Mouse (Mus musculus) thymus, postnatal 4 days (tissue): ENCODE measurements around the gene Trdn.

Experiments used
- DNase-seq: peaks from one replicate; pipeline ENCODE4 v3.0.0; 2021

Gene Trdn

DNA sequence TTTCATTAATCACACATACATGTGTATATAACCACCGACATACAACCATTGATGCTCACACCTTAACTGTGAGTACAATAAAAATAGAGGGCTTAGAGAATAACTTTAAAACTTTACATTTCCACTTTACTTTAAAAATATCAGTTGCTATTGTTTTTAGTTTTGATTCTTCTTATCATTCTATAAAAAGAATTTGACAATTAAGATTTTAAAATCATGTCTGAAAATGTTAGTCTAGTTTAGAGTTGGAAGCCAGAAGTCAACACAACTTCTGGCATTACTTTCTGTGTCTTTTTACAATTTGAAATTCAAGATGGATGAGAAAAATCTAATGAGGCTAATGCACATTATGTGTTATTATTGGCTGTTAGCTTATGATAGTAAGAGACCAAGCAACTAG is at the start of gene Trdn:
Gene Trdn, plus strand, starts transcription at position 301 of the 400 bp plus-strand sequence.
- no peak for DNase-seq

DNA sequence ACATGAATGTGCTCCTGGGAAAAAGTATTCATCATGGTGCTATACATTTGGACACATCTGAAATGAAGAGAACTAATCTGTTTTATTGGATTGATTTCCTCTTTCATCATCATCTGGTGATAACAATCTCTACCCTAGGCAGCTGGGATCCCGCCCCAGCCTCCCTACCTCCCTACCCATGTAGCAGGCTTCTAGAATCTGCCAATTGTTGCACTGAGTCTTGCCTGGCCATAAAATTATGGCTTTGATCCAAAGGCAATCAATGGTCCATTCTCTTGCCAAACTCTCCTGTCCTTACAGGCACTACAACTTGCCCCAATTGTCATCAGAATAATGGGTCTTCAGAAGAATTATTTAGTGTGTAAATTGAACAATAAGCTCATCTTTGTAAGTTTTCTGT is 19.6 kb upstream of the Trdn start:
- DNase-seq, result no peak

DNA sequence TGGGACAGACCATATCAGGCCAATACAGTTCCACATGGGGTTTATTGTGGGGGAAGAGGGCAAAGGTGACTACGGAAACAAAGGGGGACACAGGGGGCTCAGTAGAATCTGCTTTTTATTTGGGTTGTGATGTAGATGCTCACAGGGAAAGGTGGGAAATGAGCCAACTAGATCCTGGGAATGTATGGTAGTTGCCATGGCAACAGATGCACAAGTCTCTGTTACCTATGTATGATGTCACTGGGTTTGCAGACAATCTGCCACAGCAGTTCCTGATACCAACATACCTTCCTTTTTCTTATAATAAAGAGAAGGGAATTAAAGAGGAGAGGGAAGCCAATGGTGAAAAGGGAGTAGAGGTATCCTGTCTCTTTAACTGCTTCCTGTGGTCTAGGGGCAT is 14.8 kb upstream of the Trdn start:
- no peak for DNase-seq

DNA sequence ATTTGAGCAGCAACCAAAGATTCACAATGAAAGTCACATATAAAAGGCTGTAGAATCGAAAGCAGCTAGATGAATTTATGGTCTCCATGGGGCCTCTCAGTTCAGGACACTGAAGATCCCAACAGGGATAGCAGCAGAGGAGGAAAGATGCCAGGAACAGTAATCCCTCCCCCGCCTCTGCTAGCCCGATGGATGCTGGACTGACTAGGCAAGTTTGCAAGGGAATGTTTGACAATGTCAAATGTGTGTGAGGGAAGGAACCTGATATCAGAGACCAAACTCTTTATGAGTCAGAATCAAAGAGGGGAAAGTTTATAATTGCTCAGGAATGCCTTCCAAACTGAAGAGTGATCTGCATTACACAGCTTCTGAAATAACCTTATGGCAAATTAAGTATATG is 7.2 kb upstream of the Trdn start:
- DNase-seq, result no peak

DNA sequence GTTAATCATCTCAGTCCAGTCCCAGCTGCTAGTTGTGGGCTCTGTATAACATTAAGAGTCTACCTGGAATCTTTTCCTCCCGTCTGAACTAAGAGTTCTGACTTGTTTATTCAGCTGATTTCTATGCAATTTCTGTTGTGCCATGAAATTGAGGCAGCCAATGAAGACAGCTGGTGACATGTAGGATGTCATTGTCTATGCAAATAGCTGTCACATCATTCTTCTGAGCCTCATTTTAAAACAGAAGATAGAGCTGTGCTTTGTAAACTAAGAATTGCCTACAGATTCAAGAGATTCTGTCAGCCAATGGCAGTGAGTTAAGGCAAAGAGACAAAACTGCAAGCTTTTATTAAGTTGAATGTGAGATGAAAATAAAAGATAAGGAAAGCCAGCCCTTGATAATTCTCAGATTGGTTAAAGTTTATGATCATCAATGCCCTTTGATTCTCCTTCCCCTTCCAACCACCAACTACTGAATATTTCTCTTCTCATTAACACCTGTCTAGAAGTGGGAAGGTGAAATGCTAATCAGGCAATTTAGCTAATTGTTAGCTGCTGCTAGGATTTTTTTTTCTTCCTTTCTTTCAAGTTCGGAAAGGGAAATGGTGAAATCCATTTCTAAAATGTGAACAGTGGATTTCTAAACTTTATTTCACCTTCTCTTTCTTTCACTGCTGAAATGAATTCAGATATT is 1.9 kb downstream of the Trdn start:
- DNase-seq, result no peak

DNA sequence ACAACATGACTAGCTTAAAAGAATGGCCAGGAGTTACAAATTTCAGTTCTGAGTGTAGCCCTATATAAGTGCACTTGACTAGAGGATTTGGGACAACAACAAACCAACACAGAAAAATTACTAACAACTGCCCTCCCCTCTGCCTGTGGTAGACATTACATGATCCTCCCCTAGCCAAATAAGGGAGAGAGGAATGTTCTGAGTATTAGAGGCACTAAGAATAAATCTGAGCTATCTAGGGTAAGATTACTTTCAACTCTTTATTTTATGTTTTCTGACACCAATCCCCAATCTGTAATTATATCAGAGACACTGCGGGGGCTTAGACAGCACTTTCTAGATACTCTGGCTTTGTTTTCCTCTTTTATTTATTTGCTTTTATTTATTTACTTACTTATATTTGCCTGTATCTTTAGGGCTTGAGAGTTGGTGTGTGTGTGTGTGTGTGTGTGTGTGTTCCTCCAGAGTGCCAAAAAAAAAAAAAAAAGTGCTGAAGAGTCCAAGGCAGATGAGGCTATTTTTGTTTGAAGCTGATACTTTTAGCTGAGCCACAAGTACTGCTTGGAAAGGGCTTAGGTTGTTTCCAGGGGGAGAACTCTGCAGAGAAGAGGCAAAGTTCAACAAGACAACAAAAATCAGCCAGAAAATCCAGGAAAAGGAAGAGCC is 2.7 kb downstream of the Trdn start:
- no peak for DNase-seq

DNA sequence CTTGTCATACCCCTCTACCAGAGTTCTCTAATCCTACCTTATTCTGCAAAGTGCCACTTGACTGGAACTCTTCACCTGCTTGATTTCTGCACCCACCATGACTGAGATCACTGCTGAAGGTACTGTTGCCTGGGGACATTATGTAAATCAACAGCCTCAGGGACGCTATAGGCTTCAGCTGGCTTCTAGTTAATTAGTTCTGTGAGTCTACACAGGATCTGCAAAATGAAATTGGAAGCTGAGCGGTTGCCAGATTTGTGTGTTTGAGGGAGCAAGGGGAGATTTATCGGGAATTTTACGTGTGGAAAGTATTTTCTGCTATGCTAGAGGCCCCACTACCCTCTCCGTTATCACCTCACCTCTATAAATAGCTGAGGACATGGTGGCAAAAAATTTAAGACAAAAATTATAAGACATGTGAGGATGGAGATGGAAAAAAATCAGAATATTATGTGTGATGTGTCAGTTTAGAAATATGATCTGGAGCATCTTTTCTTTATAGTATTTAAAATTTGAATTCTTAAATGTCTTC is 3.3 kb downstream of the Trdn start:
- no peak for DNase-seq

DNA sequence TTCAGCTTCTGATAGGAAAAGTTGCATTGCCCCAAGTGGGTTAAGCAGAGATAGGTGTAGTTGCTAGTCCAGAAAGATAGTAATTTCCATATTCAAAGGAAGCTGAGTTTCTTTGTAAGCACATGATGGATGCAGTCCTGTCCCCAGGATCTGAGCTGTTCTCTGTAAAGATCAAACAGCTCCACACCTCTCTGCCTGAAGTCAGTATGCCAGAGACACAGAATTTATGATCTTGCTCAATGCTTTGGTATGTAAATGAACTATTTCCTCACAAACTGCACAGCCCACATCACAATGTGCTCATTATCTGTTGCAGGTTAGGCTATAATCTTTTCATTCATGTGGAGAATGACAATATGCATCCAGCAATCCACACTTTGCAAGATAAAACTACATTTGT is 8.0 kb downstream of the Trdn start:
- DNase-seq, result no peak

DNA sequence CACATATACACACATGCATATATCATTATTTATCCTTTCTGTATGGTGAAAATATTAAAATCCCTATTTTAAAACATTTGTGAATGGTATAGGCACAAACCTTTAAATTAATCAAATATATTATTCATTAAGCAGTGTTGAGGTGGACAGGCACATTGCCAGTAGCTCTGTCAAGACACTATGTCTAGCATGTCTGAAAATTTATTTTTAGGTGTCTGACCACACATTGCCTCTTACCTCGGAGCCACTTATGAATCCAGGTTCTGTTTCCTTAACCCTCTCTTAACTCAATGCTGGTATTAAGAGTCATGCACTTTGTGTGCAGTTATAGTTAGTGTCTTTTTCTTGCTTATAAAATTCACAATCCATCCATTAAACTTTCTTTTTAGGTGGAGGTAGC is 12.0 kb downstream of the Trdn start:
- DNase-seq, result no peak

DNA sequence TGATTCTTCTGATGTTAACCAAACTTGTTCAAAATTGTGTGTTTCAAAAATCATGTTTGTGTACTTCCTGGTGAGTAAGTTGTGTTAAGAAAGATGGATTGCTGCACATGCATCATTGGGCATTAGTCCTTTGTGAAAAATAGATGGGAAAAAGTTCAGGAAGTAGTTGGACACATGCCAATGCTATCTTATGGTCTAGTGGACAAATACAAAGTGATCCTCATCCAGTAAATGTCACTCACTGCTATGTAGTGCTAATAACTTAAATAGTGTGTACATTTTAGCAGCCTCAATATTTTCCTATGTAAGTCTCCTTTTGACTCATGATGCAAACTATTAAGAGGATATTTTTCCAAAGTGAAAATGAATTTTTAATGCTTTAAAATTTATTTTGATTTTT is 27.6 kb downstream of the Trdn start:
- DNase-seq, result no peak

DNA sequence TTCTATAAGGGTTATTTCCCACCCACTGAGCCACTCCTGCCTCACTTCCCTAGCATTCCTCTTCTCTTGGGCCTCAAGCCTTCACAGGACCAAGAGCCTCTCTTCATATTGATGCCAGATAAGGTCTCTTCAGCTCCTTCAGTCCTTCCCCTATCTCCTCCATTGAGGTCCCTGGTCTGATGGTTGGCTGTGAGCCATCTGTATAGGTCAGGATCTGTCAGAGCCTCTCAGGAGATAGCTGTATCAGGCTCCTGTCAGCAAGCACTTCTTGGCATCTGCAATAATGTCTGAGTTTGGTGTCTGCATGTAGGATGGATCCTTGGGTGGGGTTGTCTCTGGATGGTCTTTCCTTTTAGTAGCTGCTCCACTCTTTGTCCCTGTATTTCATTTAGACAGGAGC is 42.7 kb downstream of the Trdn start:
- no peak for DNase-seq

DNA sequence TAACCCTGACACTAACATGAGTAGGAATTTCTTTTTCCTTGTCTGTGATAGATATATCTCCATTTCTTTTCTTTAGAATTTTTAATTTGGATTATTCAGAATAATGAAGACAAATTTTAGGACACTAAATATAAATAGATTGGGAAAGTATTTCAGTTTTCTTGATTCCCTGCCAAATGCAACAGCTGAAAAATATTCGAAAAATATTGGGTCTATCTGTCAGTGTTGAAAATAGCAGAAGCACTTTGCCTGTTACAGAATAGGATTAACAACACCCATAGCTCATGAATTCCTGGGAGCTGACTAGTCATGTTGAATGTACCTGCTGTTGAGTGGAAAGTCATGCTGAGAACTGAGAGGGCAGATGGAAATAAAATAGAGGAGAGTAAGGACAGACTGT is 64.6 kb downstream of the Trdn start:
- DNase-seq, result no peak

DNA sequence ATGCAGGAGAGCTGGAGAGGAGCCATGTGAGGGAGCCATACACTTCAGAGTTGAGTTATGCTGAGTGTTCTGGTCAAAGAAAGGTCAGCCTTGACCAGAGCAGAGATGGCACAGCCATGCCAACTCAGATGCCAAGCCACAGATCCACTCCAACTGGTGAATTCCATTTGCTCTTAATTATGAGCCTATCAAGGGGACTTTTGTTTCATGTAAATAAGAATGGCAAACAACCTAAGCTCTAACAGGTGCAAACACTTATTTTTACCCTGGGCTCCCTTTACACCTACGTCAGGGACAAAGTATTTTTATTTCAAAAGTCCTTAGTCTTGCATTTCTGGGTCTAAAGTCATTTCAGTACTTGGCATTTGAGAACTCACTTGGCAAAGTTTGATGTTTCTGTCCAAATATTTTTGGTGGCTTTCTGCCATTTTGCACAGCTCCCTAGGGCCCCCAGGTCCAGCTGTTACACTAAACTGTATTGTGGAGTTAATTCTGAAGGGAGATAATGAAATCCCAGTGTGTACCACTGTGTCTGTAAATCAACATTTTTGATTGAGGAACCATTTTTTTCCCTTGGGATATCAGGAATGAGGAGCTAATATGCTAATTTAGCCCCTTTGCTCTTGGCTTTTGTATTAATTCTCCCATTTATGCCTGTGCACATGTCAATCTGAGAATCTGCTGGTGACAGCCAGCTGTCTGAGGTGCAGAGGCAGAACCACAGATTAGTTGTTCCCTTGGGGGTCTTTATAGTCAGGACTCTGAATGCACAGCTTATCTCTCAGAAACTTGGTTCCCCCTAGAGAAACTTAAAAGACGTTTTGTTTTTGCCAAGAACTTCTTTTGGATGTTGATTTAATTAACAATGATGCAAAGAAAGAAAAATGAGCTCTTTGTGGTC is 99.6 kb downstream of the Trdn start:
- DNase-seq, result no peak

DNA sequence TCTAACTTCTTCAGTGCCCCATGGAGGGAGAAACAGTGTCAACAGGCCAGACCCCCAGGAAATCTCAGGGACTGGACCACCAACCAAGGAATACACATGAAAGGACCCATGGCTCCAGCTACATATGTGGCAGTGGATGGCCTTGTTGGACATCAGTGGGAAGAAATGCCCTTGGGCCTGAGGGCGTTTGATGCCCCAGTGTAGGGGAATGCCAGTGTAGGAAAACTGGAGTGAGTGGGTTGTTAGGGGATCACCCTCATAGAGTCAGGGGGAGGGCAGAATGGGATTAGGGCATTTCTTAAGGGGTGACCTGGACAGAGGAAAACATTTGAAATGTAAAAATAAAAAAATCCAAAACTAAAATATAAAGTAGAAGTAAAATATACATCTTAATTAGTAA is 108.7 kb downstream of the Trdn start:
- DNase-seq, result no peak

DNA sequence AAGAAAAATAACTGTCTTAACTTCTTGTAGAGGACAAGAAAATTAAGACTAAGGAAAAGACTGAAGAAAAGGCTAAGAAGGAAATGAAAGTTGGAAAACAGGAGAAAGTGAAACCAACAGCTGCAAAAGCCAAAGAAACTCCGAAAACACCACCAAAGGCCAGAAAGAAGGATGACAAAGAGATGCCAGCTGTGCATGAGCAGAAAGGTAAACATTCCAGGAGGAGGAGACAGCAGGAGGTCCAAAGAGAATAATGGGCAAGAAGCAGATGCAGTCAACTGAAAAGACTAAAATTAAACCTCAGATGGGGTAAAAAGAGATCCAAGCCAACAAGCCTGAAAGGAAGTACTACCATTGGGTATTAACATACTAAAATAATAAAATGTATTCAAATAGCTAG is 115.6 kb downstream of the Trdn start:
- no peak for DNase-seq

DNA sequence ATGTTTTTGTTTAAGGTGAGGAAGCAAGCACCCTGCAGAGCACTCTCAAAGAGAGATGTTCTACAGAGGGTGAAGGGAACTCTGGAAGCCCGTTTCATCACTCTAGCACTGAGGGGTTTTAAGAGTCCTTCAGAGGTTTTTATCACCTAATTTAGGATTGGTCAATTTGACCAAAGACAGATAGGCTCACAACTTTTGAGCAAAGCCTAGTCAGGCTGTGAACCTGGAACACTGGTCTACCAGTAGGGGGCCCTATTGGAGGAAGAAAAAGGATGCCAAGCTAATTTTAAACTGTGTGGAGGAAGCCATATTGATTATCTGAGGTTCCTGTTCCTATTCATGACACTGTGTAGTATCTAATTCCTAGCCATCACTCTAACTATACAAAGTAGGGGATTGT is 117.9 kb downstream of the Trdn start:
- no peak for DNase-seq

DNA sequence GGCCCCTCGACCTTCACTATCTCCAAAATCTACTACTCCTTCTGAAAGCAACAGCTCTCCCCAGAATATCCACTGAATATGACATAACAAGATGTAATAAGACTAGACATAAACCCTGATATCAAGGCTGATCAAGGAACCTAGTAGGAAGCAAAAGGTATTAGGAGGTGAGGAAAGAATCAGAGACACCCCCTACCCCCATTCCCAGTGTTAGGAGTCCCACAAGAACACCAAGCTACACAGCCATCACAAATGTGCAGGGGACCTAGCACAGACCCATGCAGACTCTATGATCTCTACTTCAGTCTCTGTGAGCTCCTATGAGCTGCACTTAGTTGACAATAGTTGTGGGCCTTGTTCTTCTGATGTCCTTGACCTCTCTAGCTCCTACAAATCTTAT is 130.1 kb downstream of the Trdn start:
- DNase-seq, result no peak

DNA sequence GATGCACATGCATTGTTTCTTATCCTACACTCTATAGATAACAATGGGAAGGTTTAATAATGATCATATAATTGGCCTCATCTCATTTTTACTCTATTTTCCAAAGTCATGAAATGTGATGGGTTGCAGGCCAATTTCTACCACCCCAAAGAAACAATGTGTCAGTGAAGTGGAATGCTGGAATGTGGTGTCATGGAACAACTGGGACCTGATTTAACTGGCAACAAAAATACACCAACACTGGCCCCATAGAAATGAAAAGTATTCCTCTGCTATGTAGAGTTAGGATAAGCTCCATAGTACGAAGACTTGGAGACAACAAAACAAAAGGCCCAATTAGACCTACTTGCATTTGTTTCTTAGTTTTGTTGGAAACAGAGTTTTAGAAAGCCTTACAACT is 173.6 kb downstream of the Trdn start:
- DNase-seq, result no peak

DNA sequence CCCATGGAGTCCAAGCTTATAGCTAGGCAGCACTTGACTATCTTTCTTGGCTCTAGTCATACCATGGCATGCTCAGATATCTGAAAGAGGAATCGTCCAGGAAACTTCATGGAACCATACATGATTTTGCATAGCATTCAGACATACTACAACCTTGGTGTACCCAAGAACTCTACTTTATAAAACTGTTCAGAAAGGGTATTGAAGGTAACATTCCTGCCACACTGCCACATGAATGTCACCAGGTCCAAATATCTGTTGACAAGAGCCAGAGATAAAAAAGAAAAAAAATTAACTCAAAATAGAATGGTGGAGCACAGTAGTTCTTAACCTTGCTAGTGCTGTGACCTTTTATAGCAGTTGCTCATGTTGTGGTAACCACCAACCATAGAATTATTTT is 175.8 kb downstream of the Trdn start:
- no peak for DNase-seq

DNA sequence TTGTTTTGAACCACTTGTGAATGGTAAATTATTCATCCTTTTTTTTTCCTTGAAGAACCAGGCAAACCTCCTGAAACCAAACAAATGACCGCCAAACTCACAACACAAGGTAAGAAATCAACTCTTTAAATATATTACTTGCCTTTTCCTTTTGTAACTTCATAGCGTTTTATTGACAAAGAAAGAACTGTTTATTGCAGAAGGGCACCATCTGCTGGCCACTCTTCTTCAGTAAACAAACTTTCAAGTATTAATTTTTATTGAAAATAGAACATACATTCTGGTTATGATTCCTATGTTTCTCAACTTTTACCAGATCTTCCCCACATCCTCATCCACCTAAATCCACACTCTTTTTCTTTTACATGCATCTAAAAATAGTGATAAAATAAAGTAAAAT is 224.6 kb downstream of the Trdn start:
- DNase-seq, result no peak

DNA sequence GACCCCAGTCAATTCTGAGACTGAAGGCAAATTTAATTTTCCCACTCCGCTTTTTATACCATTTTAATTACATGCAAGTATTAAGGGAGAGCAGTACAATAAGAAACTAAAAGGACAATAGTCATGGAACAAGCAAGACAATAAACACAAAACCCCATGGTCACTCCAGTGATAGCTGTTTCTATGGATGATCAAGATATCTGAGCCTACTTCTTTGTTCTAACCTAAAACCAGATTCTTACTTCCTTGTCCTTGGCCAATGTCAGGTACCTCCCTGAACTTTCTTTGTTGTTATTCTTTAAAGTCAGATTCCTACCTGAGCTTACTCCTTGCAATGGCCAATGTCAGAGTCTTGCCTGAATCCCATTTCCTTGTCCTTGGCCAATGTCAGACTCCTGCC is 272.7 kb downstream of the Trdn start:
- no peak for DNase-seq

DNA sequence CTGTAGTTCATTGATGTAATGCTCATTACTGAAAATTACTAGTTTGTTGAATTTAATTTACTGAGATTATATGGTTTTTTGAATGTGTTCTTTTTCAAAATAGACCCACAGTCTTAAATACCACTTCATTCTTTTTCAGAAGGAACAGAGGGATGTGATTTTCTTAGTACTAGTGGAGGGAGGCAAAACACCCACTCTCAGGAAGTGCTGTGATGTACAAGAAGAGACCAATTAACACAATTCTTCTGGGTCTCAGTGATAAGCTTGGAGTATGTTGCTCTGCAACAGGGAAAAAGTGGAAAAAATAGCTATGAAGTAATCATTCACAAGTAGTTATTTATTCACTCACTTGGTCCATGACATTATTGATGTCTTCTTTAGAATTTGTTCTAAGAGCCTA is 286.2 kb downstream of the Trdn start:
- DNase-seq, result no peak

DNA sequence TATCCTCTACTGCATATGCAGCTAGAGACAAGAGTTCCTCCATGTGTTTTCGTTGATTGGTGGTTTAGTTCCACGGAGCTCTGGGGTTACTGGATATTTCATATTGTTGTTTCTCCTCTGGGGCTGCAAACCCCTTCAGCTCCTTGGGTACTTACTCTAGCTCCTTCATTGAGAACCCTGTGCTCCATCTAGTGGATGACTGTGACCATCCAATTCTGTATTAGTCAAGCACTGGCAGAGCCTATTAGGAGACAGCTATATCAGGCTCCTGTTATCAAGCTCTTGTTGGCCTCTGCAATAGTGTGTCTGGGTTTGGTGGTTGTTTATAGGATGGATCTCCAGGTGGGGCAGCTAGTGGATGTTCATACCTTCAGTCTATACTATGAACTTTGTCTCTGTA is 290.2 kb downstream of the Trdn start:
- DNase-seq, result no peak
